Mouse (Mus musculus): ENCODE measurements around the gene Olfr13.
"Not testable (repeated sequence)": the region's sequence is repeated elsewhere in the genome, so short reads cannot be mapped to it uniquely, and the experiment has no call there.

Gene Olfr13

GRCm38 (mm10) chr6:43171840-43172239, at the start of gene Olfr13:
Olfr13 (plus strand) TSS chr6:43172140.
- DNase-seq, result no peak

- DNase-seq, result not testable (repeated sequence)
These were observed 25.7 kb upstream of the Olfr13 start, which contains the start of gene Olfr237-ps1 for GRCm38 (mm10) chr6:43146267-43146666. Olfr237-ps1 (plus strand) TSS chr6:43146567.

- DNase-seq, result no peak
These were observed 12.4 kb upstream of the Olfr13 start for GRCm38 (mm10) chr6:43159502-43159901.

- no peak for DNase-seq
These were observed 9.0 kb upstream of the Olfr13 start, which contains the start of gene Olfr437 for GRCm38 (mm10) chr6:43162982-43163381. Olfr437 (plus strand) TSS chr6:43163282.

GRCm38 (mm10) chr6:43167246-43167645, 4.7 kb upstream of the Olfr13 start:
- no peak for DNase-seq

- no peak for DNase-seq
These were observed 6.2 kb downstream of the Olfr13 start for GRCm38 (mm10) chr6:43178129-43178528.

- DNase-seq, result no peak
These were observed 6.9 kb downstream of the Olfr13 start for GRCm38 (mm10) chr6:43178584-43179501.

GRCm38 (mm10) chr6:43190986-43191385, 19.0 kb downstream of the Olfr13 start:
- DNase-seq, result no peak

GRCm38 (mm10) chr6:43196781-43197180, 24.8 kb downstream of the Olfr13 start, which contains the start of gene Olfr435:
Olfr435 (plus strand) TSS chr6:43197146.
- no peak for DNase-seq

GRCm38 (mm10) chr6:43198094-43198493, 26.2 kb downstream of the Olfr13 start:
- no peak for DNase-seq

GRCm38 (mm10) chr6:43202786-43203185, 30.8 kb downstream of the Olfr13 start:
- no peak for DNase-seq

- no peak for DNase-seq
These were observed 33.4 kb downstream of the Olfr13 start for GRCm38 (mm10) chr6:43205355-43205754.

- DNase-seq, result not testable (repeated sequence)
These were observed 40.9 kb downstream of the Olfr13 start, which contains the start of gene Olfr434 for GRCm38 (mm10) chr6:43212873-43213272. Olfr434 (plus strand) TSS chr6:43213021.
